Mouse (Mus musculus) CH12.LX (cell line): ENCODE data around the gene Gsap. TPM values are rescaled to one million over a fixed set of nuclear protein-coding genes. Genes with fewer than 3 reads are reported as not detected.

Experiments
- DNase-seq: peaks from one replicate; pipeline ENCODE4 v3.0.0-alpha.2; 2013; ENCODE audit errors: extremely low read depth
- H3K27ac ChIP-seq: 2 replicates; pipeline ENCODE4 v1.5.1; 2012; ENCODE audit warnings: low read depth, mild to moderate bottlenecking, control low read depth, moderate library complexity; ENCODE audit not compliant: insufficient read depth
- H3K27me3 ChIP-seq: replicated peaks from 2 replicates; pipeline ENCODE3; 2012; ENCODE audit warnings: inconsistent platforms
- H3K36me3 ChIP-seq, 2 experiments: replicated peaks in 1 of 2; 2 replicates each; pipeline versions ENCODE3 to v1.6.1; 2012; ENCODE audit warnings: inconsistent platforms in 1 of 2, low read length in 1 of 2, mild to moderate bottlenecking in 1 of 2, mixed read lengths in 1 of 2, moderate library complexity in 1 of 2; ENCODE audit not compliant: control insufficient read depth in 1 of 2, insufficient read depth in 1 of 2
- H3K4me1 ChIP-seq, 2 experiments: 2 replicates each; pipeline ENCODE4 v1.6.1; 2012; ENCODE audit warnings: inconsistent platforms in 1 of 2, moderate library complexity in 1 of 2; ENCODE audit not compliant: insufficient read depth in 2 of 2, control insufficient read depth in 1 of 2
- H3K4me2 ChIP-seq: 2 replicates; pipeline ENCODE4 v1.6.1; 2012; ENCODE audit warnings: low read depth, mild to moderate bottlenecking, control low read depth; ENCODE audit not compliant: poor library complexity, insufficient read depth, severe bottlenecking
- H3K4me3 ChIP-seq, 3 experiments: fragments of 150-350 bp in 1 of 3; sonication (generic) in 1 of 3; replicated peaks in 1 of 3; 2 replicates each; pipeline versions ENCODE3 to v1.5.1; 2011 to 2012; ENCODE audit warnings: low read depth in 2 of 3, low read length in 2 of 3, mild to moderate bottlenecking in 2 of 3, moderate library complexity in 2 of 3, control low read depth in 1 of 3, improper control_type of control experiment in 1 of 3, inconsistent platforms in 1 of 3, mixed read lengths in 1 of 3; ENCODE audit not compliant: poor library complexity in 1 of 3
- H3K79me2 ChIP-seq: replicated peaks from 2 replicates; pipeline ENCODE4 v1.6.1; 2012; ENCODE audit warnings: mild to moderate bottlenecking, moderate library complexity; ENCODE audit not compliant: control insufficient read depth, poor library complexity, insufficient read depth, severe bottlenecking; ENCODE audit errors: extremely low read depth
- H3K9ac ChIP-seq: 2 replicates; pipeline ENCODE4 v1.6.1; 2012; ENCODE audit warnings: low read depth, mild to moderate bottlenecking, control low read depth, moderate library complexity; ENCODE audit not compliant: insufficient read depth
- H3K9me3 ChIP-seq: replicated peaks from 2 replicates; pipeline ENCODE3; 2012; ENCODE audit warnings: low read length, inconsistent platforms, mixed read lengths
- CTCF ChIP-seq, 2 experiments: IDR thresholded peaks in 1 of 2; conservative IDR thresholded peaks in 1 of 2; 2 replicates each; pipeline ENCODE4 v1.5.1; 2011 to 2012; ENCODE audit warnings: low read depth in 2 of 2, low read length in 2 of 2, improper control_type of control experiment in 1 of 2, inconsistent platforms in 1 of 2, mild to moderate bottlenecking in 1 of 2, moderate library complexity in 1 of 2
- E2F4 ChIP-seq: IDR thresholded peaks from 2 replicates; pipeline ENCODE4 v1.6.1; 2011; ENCODE audit warnings: low read depth, low read length, improper control_type of control experiment; ENCODE audit not compliant: insufficient replicate concordance
- ELF1 ChIP-seq: IDR thresholded peaks from 2 replicates; pipeline ENCODE4 v1.6.1; 2014; ENCODE audit warnings: low read depth, mild to moderate bottlenecking, inconsistent platforms, low read length, improper control_type of control experiment
- EP300 ChIP-seq: IDR thresholded peaks from 2 replicates; pipeline ENCODE4 v1.6.1; 2011; ENCODE audit warnings: low read length, improper control_type of control experiment
- ETS1 ChIP-seq: conservative IDR thresholded peaks from 2 replicates; pipeline ENCODE4 v1.6.1; 2012; ENCODE audit warnings: low read depth, mild to moderate bottlenecking, inconsistent platforms, low read length, improper control_type of control experiment, moderate library complexity
- IRF4 ChIP-seq: IDR thresholded peaks from 2 replicates; pipeline ENCODE4 v1.6.1; 2014; ENCODE audit warnings: low read depth, mild to moderate bottlenecking, inconsistent platforms, low read length, improper control_type of control experiment
- JUN ChIP-seq: IDR thresholded peaks from 2 replicates; pipeline ENCODE4 v1.6.1; 2011; ENCODE audit warnings: low read depth, mild to moderate bottlenecking, low read length, improper control_type of control experiment, moderate library complexity; ENCODE audit not compliant: insufficient read depth
- JUND ChIP-seq: conservative IDR thresholded peaks from 2 replicates; pipeline ENCODE4 v1.6.1; 2011; ENCODE audit warnings: low read depth, low read length, improper control_type of control experiment
- KAT2A ChIP-seq: IDR thresholded peaks from 2 replicates; pipeline ENCODE4 v1.6.1; 2012; ENCODE audit warnings: low read length, improper control_type of control experiment, inconsistent platforms; ENCODE audit not compliant: insufficient replicate concordance
- MAZ ChIP-seq: IDR thresholded peaks from 2 replicates; pipeline ENCODE4 v1.6.1; 2012; ENCODE audit warnings: low read depth, mild to moderate bottlenecking, inconsistent platforms, low read length, improper control_type of control experiment, moderate library complexity
- MEF2A ChIP-seq: IDR thresholded peaks from 2 replicates; pipeline ENCODE4 v1.6.1; 2014; ENCODE audit warnings: low read depth, mild to moderate bottlenecking, inconsistent platforms, low read length, improper control_type of control experiment, borderline replicate concordance
- MXI1 ChIP-seq: IDR thresholded peaks from 2 replicates; pipeline ENCODE4 v1.6.1; 2011; ENCODE audit warnings: mild to moderate bottlenecking, low read depth, low read length, improper control_type of control experiment
- RCOR1 ChIP-seq: conservative IDR thresholded peaks from 2 replicates; pipeline ENCODE4 v1.6.1; 2012; ENCODE audit warnings: low read depth, mild to moderate bottlenecking, inconsistent platforms, low read length, improper control_type of control experiment
- SIN3A ChIP-seq: IDR thresholded peaks from 2 replicates; pipeline ENCODE4 v1.6.1; 2012; ENCODE audit warnings: low read length, improper control_type of control experiment, inconsistent platforms
- USF2 ChIP-seq: conservative IDR thresholded peaks from 2 replicates; pipeline ENCODE4 v1.6.1; 2011; ENCODE audit warnings: low read depth, low read length, improper control_type of control experiment
- ZC3H11A ChIP-seq: IDR thresholded peaks from 2 replicates; pipeline ENCODE4 v1.6.1; 2012; ENCODE audit warnings: low read depth, mild to moderate bottlenecking, inconsistent platforms, low read length, improper control_type of control experiment
- ZKSCAN1 ChIP-seq: IDR thresholded peaks from 2 replicates; pipeline ENCODE4 v1.6.1; 2012; ENCODE audit warnings: low read depth, inconsistent platforms, low read length, improper control_type of control experiment, borderline replicate concordance
- dilution Hi-C: fragments of 300-500 bp; cut with MboI; formaldehyde crosslinking; loops from 2 replicates; pipeline ENCODE4 v1.14.3; 2020; ENCODE audit warnings: low sequenced_read_pairs; ENCODE audit not compliant: extremely low pct_unique_long_range_greater_than_20kb, extremely low pct_ligation_motif_present
- in situ Hi-C: fragments of 300-500 bp; cut with MboI; formaldehyde crosslinking; loops from 3 replicates; pipeline ENCODE4 v1.14.3; 2019; ENCODE audit warnings: low sequenced_read_pairs, low pct_ligation_motif_present, low pct_unique_long_range_greater_than_20kb, mixed read lengths
- polyA plus RNA-seq: library from polyadenylated mRNA; unstranded; fragments of >175 nt; gene quantifications from 2 replicates; pipeline ENCODE4 v1.2.1, GENCODE M21; 2012; ENCODE audit warnings: low read depth; ENCODE audit not compliant: insufficient read length
- total RNA-seq, 2 experiments: library from RNA; depleted of rRNA; stranded (reverse); fragments of 300-350 nt in 1 of 2; fragments of >200 nt in 1 of 2; gene quantifications; 2 replicates each; pipeline ENCODE4 v1.2.3; 2012 to 2014

The Gsap gene
- total and polyA plus RNA-seq, 3 experiments, result 1.7 to 3.8 (median 2.2) TPM

DNA sequence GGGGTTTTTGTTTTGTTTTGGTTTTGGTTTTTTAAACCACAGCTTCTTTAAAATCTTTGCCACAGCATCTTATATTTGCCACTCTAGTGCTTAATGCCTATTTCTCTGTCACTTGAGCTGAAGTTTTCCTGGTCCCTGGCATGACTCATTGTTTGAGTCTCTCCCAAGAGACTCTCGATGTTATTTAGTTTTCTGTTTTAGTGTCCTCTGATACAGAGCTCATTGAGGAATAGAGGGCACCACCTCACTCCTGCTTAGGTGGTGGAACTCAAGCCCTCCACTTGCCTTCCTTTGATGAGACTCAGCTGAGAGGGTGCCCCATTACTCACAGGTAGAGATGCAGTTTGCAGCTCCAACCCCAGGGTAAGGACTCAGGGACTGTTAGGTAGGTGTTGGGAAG, 17.4 kb downstream of the Gsap start:
- peak; percentile 11 for DNase-seq
- Histone ChIP-seq H3K9me3 (no peaks in the 10 kb centered on the region), H3K4me2 (peak overlapping the region; percentile 69), H3K4me1 (peaks cover 5 to 25% of the 10 kb centered on the region in 2 experiments), H3K27me3 (no peaks in the 10 kb centered on the region), H3K4me3 (no peak overlapping the region), H3K27ac (peak overlapping the region; percentile 19; the same call in 1 of the 2 replicates), H3K36me3 (peaks cover 0 to 15% of the 10 kb centered on the region in 2 experiments), H3K79me2 (no peaks in the 10 kb centered on the region), H3K9ac (no peak overlapping the region; the same call in 1 of the 2 replicates)
- TF ChIP-seq ETS1 (0 out of 2 replicates have a peak, but pooled peaks have one; percentile 9), E2F4 (no peak), MAZ (no peak), MXI1 (no peak), MEF2A (no peak)
- in situ Hi-C loops (no loop called here), dilution Hi-C loops (no loop called here)

GRCm38 (mm10) chr5:21204157-21204556, 18.1 kb downstream of the Gsap start:
- peak; percentile 64 for TF ChIP-seq ETS1
- TF ChIP-seq ZC3H11A, result no peak
- no peak for TF ChIP-seq USF2
- TF ChIP-seq EP300, result peak; percentile 84
- TF ChIP-seq RCOR1, result 0 out of 2 replicates have a peak, but pooled peaks have one; percentile 17
- no peak for TF ChIP-seq CTCF (conservative IDR thresholded peaks at IDR 0.05 in 1 of 2, IDR thresholded peaks at IDR 0.05 in 1 of 2; ENCODE audit: low read depth in 2 of 2, low read length in 2 of 2)
- TF ChIP-seq JUN, result peak; percentile 36; the same call in 1 of the 2 replicates
- no peak for TF ChIP-seq KAT2A
- peak; percentile 69; the same call in 1 of the 2 replicates for TF ChIP-seq JUND
- peak; percentile 82 for TF ChIP-seq IRF4
- peak; percentile 54 for TF ChIP-seq MEF2A
- no peak for TF ChIP-seq ELF1
- no peak for TF ChIP-seq ZKSCAN1
- no peak for TF ChIP-seq SIN3A
- peaks cover 5 to 25% of the 10 kb centered on the region in 2 experiments for H3K4me1 ChIP-seq
- DNase-seq, result peak; percentile 71
- peaks cover 0 to 15% of the 10 kb centered on the region in 2 experiments for H3K36me3 ChIP-seq
- H3K27me3 ChIP-seq, result no peaks in the 10 kb centered on the region
- H3K27ac ChIP-seq, result peak overlapping the region; percentile 19; the same call in 1 of the 2 replicates
- H3K4me3 ChIP-seq, result no peak overlapping the region
- H3K9ac ChIP-seq, result no peak overlapping the region
- peak overlapping the region; percentile 69 for H3K4me2 ChIP-seq
- in situ Hi-C loops (no loop called here), dilution Hi-C loops (no loop called here)
- H3K79me2 ChIP-seq, result no peaks in the 10 kb centered on the region
- H3K9me3 ChIP-seq, result no peaks in the 10 kb centered on the region
